Mouse (Mus musculus) gastrocnemius, postnatal 4 days (tissue): ENCODE measurements around the gene Stk10. TPM values are rescaled to one million over a fixed set of nuclear protein-coding genes. Genes with fewer than 3 reads are reported as not detected.

Experiments used
- DNase-seq, 2 experiments: peaks; one replicate each; pipeline ENCODE4 v3.0.0; 2021 to 2022; ENCODE audit warnings: low spot score in 2 of 2, mixed read lengths in 2 of 2
- total RNA-seq, 2 experiments: library from RNA; stranded (reverse); gene quantifications; 2 replicates each; pipeline ENCODE4 v1.2.3; 2021

Gene Stk10
- total RNA-seq, 2 experiments from 2014 or later = 9.8 to 10.3 TPM

DNA sequence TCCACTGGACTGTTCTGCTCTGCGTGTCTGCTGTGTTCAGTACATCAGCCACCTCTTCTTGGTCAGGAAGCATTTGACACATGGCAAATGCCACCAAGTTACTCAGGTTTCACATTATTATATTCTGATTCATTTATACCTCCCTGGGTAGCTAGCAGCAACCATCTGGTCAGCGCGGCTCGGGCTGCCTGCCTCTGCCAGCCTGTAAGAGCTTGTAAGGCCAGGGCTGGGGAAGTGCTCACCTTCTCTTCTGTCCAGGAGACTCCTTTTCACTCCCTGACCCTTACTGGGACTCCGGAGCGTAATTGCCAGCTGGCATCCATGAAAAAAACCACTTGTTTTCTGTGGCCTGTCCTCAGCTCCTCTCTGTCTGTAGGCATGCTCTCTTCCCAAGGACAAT, 16.1 kb downstream of the Stk10 start:
- DNase-seq = no peak

DNA sequence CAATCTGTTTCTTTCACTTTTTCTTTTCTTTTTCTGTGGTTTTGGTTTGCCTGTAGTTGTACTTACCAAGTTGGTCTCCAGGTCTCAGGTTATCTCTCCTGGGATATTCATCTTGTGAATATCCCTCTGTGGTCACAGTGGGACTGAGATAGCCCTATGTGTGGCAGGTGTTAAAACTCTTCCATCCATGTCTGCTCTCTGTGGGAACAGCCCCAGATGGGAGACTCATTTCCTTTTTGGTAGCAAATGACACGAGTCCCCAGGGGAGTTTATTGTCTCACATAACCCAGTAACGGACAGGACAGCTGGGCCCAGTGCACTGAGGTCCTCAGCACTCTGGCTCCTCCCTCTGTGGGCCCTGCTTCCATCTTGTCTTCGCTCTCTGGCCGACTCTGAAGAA, 17.0 kb downstream of the Stk10 start:
- DNase-seq = no peak

GRCm38 (mm10) chr11:32551056-32551455, 18.0 kb downstream of the Stk10 start:
- no peak for DNase-seq

- no peak for DNase-seq
Measured at GRCm38 (mm10) chr11:32551579-32552297, 18.6 kb downstream of the Stk10 start.

DNA sequence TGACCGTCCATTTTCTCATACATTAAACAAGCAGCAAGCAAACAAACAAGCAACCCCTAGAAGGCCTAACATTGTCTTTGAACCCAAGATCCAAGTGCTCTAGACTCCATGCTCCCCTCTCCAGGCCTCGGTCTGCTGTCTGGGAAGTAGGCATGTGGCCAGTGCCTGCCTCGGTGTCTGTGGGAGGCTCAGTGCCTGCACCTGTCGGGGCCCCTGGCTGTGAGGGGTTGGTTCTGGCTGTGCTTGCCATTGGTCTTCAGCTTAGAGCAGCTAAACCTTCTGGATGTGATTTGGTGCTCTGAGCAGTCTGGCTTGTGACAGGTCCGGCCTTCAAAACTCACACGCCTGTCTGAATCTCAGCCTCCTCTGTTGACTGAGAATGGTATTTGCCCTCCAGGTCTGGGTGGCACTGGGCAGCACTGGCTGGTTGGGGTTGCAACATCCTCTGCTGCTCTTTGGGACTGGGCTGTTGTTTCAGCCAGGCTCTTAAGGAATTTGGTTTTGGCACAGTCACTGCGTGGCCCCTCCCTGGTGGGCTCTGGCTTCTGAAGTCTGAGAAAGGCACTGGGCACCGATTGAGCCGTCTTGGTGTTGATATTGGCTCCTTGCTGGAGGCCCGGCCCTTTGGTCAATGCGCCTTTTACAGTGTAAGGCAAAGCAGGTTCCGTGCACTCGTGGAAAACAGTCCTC, 19.4 kb downstream of the Stk10 start:
- no peak for DNase-seq

DNA sequence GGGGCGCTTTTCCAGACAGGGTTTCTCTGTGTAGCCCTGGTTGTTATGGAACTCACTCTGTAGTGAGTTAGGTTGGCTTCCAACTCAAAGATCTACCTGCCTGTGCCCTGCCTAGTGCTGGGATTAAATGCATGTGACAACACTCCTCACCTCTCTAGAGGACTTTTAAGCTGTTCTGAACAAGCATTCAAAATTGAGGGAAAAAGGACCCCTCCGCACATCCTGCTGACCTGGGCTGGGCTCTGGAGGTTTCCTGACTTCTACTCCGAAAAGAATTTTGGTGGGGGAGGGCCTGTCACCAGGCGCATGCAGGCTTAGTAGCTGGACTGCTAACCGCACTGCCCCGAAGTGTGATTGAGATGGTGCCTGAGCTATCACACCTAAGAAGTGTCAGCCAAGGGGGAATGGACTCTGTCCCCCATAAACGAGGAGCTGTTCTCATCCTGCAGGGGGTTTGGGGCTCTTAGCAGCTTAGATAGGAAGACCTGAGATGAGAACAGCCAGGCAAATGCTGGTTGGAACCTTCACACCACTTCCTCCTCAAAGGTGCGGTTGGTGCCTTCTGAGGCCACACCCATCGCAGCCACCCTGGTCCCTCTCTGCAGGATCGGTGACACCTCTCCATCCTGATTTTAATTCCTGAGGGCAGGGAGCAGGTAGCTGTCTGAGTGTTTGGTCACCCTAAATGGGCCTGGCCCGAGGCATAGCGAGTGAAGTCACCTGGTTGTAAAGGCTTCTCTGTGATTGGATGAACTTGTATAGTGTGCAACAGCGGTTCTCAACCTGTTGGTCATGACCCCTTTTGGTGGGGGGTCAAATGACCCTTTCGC, 20.4 kb downstream of the Stk10 start:
- DNase-seq = no peak

DNA sequence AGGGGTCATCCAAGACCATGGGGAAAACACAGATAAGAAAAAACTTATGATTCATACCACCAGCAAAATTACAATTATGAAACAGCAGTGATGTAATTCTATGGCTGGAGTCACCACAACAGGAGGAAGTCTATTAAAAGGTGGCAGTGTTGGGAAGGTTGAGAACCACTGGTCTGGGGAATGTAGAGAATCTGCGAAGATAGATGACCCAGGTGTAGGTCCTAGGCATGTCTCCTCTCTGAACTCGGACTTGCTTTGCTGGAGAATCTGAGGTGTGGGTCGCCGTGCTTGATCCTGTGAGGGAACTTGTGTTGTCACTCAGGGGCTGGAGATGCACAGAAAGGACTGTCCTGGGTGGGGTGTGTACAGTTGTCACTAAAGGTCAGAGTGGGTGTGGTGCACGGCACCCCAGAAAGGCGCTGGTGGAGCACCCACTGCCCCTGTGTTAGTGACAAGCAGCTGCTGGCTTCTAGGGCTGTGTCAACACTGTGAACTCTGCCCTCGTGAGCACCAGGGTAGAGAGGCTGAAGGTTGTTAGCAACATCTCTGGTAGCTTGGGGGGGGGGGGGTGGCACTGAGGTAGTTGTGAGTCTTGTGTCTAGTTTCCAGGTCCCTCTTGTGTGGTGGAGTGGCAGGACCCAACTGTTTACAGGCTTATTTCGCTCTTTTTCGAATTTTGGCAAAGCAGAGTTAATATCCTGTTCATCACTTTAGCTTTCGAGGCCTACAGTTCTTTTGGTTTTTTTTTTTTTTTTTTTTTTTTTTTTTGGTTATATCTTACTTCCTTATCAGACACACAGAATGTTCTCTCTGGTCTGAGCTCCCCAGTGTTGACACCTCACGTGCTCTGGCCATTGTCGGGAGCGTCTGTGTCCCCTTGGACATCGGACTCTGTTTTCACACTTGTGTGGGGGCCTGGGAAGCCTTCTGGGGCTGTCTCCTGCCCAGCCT, 21.3 kb downstream of the Stk10 start:
- DNase-seq = no peak

DNA sequence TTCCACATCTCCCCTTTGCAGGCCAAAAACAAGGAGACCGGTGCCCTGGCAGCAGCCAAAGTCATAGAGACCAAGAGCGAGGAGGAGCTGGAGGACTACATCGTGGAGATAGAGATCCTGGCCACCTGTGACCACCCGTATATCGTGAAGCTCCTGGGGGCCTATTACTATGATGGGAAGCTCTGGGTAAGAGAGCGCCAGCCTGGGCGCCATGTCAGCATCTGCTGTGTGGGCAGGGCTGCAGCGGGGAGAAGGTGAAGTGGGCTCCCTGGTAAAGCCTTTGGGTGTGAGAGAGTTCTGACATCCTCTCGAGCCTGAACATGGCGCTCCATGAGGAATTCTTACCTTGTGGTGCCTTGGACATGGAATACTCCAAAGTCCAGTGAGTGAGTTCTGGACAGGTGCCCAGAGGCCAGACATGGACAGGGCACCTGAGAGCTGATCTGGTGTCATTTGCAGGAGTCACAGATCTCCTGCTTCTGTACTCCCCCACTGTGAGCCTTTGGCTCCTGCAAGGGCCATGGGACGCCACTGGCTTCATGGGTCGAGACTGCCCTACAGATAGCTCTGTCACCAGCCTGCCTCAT, 22.1 kb downstream of the Stk10 start:
- no peak for DNase-seq

GRCm38 (mm10) chr11:32556333-32556990, 23.4 kb downstream of the Stk10 start:
- DNase-seq = no peak

GRCm38 (mm10) chr11:32558026-32558425, 24.9 kb downstream of the Stk10 start:
- DNase-seq = no peak

GRCm38 (mm10) chr11:32558677-32559076, 25.6 kb downstream of the Stk10 start:
- DNase-seq = no peak

DNA sequence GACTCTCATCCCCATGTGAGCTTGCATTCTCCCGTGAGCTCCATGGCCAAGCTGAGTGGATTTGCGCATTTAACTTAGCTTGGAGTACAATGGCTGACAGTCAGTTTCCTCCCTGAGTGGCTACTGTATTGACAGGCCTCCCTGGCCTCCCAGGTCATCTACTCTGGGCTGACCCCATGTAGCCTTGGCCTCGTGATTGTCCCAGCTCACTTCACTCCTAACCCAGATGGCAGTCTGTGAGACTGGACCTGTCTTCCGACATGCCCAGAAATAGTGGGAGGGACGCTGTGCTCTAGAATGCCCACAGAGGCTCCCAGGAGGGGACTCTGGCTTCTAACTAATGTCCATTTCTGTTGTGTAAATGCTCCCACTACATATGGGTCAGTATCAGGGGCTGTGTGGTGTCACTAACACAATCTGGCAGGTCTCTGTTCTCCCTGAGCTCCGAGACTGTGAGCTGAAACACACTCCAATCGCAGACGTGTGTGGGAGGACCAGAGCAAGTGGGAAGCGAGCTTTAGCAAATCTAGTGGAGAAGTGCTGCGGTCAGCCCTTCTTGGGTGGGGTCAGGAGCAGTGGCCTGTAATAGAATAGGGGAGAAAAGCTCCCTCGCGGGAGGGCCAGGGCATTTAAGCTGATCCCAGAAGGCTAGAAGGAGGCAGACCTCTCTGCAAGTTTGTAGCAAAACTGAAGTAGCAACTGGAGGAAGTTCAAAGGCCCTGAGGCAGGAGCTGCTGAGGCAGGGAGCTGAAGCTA, 27.1 kb downstream of the Stk10 start:
- no peak for DNase-seq

DNA sequence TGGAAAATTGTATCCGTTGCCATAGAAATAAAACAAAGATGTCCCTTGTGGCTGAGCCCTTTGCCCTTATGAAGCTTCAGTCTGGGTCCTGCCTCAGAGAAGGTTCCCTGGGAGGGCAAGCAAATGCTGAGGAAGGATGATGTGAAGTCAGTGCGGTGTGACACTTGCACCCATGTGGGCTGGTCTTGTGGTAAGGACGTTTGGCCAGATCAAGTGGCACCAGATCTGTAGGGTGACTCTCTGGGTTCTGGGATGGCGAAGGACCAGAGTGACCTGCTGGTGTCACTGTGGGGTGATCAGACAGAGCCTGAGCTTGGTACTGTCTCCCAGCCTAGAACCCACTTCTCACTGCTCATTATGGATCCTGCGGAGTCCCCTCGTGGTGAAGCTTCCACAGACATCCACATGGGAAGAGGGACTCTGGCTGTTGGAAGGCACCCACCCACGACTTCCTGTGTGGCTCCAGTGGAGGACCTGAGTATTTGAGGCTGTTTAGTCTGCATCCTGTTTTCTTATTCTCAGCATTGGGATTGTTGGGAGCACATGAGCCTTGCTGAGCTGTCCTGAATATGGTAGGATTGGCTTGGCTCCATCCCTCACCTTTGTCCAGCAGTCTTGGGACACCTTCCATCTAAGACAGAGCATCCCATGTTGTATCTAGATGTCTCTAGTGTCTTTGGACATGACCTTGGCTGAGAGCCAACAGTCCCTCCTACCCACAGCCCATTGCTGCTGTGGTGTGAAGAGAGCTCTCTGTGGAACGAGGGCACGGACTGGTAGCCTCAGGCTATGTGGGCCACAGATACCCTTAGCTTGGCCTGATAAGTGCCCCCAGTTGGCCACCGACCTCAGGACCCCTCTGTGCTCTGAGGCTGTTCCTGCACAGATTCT, 28.6 kb downstream of the Stk10 start:
- DNase-seq = no peak

- DNase-seq = no peak
Measured at GRCm38 (mm10) chr11:32562706-32563105, 29.6 kb downstream of the Stk10 start.

DNA sequence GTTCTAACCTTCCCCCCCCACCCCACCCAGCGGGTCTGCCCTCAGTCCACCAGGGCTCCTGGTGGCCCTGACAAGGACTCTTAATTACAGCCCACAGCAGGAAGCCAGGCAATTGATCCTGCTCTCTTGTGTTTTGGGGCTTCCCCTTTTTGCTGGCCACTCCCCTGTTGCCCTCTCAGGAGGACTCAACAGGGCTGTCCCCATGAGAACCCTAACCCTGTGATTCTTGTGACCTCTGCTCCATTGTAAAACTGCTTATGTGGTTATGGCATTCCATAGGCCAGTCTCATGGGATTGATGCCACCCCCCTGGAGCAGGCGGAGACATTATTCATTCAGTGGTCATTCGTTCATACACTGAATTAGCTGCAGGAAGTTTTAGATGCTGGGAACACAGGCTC, 30.6 kb downstream of the Stk10 start:
- no peak for DNase-seq

DNA sequence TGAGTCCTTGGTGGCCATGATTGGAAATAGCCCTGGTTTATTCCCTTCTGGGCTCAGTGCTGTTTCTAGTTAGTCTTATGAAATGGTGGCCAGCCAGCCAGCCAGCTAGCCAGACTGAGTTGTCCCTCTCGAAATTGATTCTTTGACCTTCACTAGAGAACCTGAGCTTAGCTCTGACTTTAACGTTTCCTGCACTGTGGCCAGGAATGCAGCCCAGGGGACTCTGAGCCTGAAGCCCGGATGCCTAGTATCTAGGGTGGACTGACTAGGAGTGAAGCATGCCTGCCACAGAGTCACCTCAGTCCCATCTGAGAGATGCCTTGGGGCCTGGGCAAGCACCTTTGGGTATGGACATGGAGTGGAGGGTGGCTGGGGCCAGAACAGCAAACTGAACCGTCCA, 31.5 kb downstream of the Stk10 start:
- DNase-seq = no peak

GRCm38 (mm10) chr11:32565088-32565487, 32.0 kb downstream of the Stk10 start:
- DNase-seq = no peak

GRCm38 (mm10) chr11:32566184-32566583, 33.1 kb downstream of the Stk10 start:
- no peak for DNase-seq
